Mouse (Mus musculus) lung, adult 2 months (tissue): ENCODE results near the gene Snai1. TPM values are rescaled to one million over a fixed set of nuclear protein-coding genes. Genes with fewer than 3 reads are reported as not detected.
A peak's percentile ranks its signal among the peaks of the same experiment; 100 is the strongest.

Experiments used
- DNase-seq: peaks from one replicate; pipeline ENCODE4 v3.0.0; 2022
- H3K4me1 ChIP-seq: fragments of 200-500 bp; 2 replicates; pipeline ENCODE4 v1.6.1; 2011; ENCODE audit warnings: low read length; ENCODE audit not compliant: control insufficient read depth, insufficient read depth
- H3K4me3 ChIP-seq: fragments of 200-500 bp; replicated peaks from 2 replicates; pipeline ENCODE3; 2011; ENCODE audit warnings: low read depth, mild to moderate bottlenecking, control low read depth, low read length; ENCODE audit errors: extremely low read depth
- CTCF ChIP-seq: fragments of 200-500 bp; IDR thresholded peaks from 2 replicates; pipeline ENCODE4 v1.5.1; 2011; ENCODE audit warnings: mild to moderate bottlenecking, low read length, control low read depth; ENCODE audit not compliant: insufficient read depth
- POLR2A ChIP-seq: fragments of 200-500 bp; IDR thresholded peaks from 2 replicates; pipeline ENCODE4 v1.6.1; 2011; ENCODE audit warnings: low read depth, mild to moderate bottlenecking, control low read depth, low read length, borderline replicate concordance; ENCODE audit errors: extremely low read depth
- WGBS: fragments of 180-500 bp; shearing (Covaris S2); methylation state at CpG from one replicate; pipeline ENCODE4 v1.1.7; 2018; 5-methylcytosine and 5-hydroxymethylcytosine counted together
- polyA plus RNA-seq: library from polyadenylated mRNA; depleted of rRNA; stranded (reverse); fragments of >200 nt; gene quantifications from 2 replicates; pipeline ENCODE4 v1.2.3, GENCODE M21; 2012

Snai1 gene
- polyA plus RNA-seq, 1 experiment: 70.8 TPM

DNA sequence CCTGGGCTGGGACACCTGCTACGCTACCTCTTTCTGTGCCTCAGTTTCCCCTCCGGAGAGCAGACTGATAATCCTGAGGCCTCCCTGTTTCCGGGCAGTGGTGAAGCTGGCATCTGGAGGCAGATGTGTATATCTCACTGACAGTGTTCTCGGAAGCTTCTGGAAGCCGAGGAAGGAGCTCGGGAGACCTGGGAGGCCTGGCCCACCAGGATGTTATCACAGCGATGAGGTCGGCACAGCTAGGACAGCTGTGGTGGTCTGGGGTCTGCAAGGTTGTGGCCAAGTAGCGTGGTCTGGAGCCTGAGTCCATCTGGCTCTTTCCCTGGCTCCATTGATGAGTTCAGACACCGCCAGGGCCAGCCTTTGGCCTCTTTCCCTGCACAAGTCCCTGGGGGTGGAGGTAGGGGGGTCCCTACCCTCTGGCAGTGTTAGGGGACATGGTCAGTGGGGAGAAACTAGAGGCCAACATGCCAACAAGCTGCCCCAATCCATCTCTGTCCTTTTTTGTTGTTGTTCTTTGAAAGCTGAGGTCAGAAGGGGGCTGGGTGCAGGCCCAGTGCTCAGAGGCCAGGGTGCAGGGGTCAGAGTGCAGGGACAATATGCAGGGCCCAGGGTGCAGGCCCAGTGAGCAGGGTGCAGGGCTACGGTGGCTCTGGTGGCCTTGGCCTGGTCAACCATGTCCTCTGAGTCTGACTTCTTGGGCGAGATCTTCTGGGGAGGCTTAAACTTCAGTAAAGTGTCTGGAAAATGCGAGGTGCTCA, 26.7 kb downstream of the Snai1 start:
- no peak for TF ChIP-seq CTCF
- TF ChIP-seq POLR2A: no peak
- H3K4me1 ChIP-seq: no peaks in the 10 kb centered on the region
- WGBS: 77% methylated on average over 13 of the region's 13 CpGs
- no peak for DNase-seq
- no peak overlapping the region for H3K4me3 ChIP-seq

DNA sequence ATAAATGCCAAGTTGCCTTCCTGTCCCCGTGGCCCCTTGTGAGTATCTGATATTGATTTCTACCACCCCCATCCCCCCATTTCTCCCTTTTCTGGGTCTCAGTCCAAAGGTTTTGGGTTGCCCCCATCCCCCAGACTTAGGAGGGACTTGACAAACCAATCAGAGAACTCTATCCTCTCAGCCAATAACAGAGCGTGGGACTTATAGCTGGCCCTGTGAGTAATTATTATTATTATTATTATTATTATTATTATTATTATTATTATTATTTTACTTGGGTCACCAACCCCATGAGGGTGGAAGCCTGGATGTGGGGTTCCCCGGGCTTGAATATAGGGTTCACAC, 27.3 kb downstream of the Snai1 start:
- 56% methylated on average over 3 of the region's 3 CpGs for WGBS
- Histone ChIP-seq H3K4me1 (peaks cover 3% of the 10 kb centered on the region; the same call in 1 of the 2 replicates), H3K4me3 (no peak overlapping the region)
- no peak for DNase-seq
- no peak for TF ChIP-seq POLR2A
- no peak for TF ChIP-seq CTCF

DNA sequence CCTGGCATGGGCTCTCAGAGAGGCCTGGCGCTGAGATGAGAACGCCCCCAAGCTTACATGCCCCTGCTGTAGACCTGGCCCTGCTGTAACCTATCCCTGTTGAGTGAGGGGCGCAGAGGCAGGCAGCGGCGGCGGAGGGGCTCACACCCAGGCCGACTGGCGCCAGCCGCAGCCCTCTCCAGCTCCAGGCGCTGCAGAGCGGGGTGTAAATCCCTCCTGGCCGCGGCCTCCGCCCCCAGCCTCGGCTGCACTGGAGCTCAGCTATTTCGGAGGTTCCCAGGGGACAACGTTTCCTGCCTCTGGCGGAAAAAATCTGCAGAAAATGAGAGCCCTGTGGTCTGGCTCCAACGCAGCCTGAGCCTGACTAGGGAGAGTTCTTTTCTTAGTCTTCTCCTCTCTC, 27.7 kb downstream of the Snai1 start:
- no peak for TF ChIP-seq CTCF
- TF ChIP-seq POLR2A: no peak
- H3K4me1 ChIP-seq: peaks cover 6% of the 10 kb centered on the region; the same call in 1 of the 2 replicates
- WGBS: 31% methylated on average over 19 of the region's 19 CpGs
- H3K4me3 ChIP-seq: no peak overlapping the region
- no peak for DNase-seq

DNA sequence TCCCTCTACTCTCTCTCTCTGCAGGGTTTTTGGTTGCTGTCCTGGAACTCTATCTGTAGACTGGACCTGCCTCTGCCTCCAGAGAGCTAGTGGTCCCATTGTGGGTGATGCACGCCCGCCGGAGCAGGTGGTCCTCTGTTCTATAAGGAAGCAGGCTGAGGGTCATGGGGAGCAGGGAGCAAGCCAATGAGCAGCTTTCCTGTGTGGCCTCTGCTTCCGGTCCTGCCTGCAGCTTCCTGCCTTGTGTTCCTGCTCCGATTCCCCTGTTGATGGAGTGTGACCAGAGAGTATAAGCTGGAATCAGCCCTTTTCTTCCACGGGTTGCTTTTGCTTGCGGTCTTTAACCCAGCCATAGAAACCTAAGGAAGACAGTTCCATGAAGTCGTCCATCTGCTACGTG, 30.1 kb downstream of the Snai1 start:
- no peak for DNase-seq
- TF ChIP-seq CTCF (no peak), POLR2A (no peak)
- 61% methylated on average over 9 of the region's 9 CpGs for WGBS
- Histone ChIP-seq H3K4me3 (no peak overlapping the region), H3K4me1 (peaks cover 6% of the 10 kb centered on the region; the same call in 1 of the 2 replicates)

DNA sequence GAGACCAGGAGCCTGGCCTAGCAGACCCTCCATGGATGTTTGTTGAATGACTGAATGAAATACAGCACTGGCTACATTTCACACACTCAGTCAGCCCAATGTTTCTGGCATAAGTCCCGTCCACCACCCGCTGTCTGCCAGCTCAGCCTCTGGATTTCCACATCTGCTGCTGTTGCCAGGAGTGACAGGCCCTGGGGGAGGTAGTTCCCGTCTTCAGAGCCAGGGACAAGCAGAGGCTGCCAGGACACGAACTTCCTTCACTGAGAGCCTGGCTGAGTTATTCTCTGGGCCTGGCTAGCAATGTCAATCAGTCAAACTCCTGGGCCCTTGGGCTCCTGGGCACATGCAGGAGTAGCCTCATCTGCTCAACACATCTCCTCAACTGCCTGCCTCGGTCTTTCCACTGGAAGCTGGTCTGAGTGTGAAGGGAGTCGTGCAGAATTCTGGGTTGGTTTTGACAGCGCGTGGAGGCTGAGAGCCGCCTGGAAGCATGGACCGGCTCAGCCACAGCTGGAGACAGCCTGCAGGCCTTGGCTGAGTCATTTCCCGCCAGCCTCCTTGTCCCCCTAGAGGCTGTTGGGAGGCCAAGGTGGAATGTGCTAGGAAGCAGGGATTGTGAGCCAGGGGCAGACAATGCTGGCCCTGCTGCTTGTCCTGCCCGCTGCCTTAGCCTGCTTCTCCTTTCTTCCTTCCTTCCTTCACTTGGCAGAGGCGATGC, 32.1 kb downstream of the Snai1 start:
- Histone ChIP-seq H3K4me3 (no peak overlapping the region), H3K4me1 (peaks cover 6% of the 10 kb centered on the region; the same call in 1 of the 2 replicates)
- WGBS: 36% methylated on average over 13 of the region's 13 CpGs
- TF ChIP-seq POLR2A (no peak), CTCF (peak; percentile 16; the same call in 1 of the 2 replicates)
- peak; percentile 49 for DNase-seq

DNA sequence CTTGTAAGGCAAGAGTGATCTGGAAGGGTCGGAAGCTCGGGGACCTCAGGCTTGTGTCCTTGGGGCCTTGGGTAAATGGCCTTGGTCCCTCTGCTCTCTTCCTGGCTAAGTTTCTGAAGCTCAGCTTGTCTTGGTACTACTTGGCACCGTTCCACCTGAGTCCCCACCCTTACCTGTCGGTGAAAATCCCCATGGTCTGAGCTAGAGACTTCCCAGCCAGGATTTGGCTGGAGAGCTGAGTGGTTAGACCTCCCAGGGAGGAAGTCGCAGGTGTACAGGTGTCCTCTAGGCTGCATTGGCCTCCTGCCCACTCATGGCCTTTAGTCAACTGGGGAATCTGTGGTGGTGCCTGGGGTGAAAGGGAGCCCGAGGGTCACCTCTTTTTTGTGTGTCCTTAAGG, 32.8 kb downstream of the Snai1 start:
- no peak for DNase-seq
- Histone ChIP-seq H3K4me3 (no peak overlapping the region), H3K4me1 (peaks cover 6% of the 10 kb centered on the region; the same call in 1 of the 2 replicates)
- TF ChIP-seq POLR2A (no peak), CTCF (no peak)
- WGBS: 66% methylated on average over 6 of the region's 6 CpGs

DNA sequence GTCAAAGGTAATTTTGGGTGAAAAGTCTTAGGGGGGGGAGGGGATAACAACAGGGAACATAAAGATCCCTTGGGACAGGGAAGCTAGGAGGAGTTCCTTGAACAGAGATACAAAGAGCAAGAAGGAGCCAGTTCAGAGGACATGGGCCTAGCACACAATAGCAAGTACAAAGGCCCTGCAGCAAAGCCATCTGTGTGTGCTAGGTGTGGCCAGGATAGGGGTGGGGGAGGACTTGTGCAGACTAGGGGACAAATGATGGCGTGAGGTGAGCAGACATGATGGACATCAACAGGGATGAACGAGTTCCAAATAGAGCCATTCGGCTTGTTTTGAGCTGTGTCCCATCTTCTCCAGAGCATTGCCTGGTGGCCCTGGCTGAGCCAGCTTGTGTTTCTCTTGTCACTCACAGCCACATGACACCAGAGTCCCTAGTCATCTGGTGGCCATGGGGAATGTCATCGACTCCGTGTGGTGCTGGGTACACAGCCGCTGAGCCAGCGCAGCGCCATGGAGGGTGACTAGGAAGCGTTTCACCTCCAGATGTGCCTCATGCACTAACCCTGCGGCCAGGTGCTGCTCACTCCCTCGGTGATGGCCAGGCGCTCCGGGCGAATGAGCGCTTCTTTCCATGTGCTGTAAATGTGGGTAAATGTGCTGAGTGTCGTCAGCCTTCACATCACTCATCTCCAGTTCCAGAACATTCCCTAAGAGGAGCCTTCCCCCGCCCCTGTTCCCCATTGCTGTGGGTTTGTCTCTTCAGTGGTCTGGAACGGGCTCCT, 33.6 kb downstream of the Snai1 start:
- no peak for DNase-seq
- 81% methylated on average over 18 of the region's 18 CpGs for WGBS

DNA sequence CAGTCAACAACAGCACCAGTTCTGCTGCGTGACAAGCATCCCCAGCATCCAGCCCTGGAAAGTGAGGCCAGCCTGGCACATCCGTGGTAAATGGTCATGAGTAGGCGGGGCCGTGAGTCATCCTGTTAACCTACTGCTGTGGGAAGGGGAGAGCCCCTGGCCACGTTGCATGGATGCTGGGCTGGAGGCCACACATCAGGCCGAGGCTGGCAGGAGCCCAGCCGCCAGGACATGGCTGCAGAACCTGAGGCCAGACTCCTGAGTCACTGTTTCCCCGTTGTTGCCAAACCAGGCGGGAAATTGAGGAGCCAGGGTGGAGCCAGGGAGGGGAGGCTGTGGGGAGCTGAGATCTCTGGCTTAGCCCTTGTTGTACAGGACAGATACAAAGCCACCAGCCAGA, 36.8 kb downstream of the Snai1 start:
- Histone ChIP-seq H3K4me3 (no peak overlapping the region), H3K4me1 (peaks cover 6% of the 10 kb centered on the region; the same call in 1 of the 2 replicates)
- DNase-seq: peak; percentile 29
- 51% methylated on average over 9 of the region's 9 CpGs for WGBS
- TF ChIP-seq POLR2A: no peak
- no peak for TF ChIP-seq CTCF

More for the DNA sequence above, 33.6 kb downstream of the Snai1 start:
- Histone ChIP-seq H3K4me1 (peaks cover 6% of the 10 kb centered on the region; the same call in 1 of the 2 replicates), H3K4me3 (no peak overlapping the region)
- no peak for TF ChIP-seq POLR2A
- no peak for TF ChIP-seq CTCF

DNA sequence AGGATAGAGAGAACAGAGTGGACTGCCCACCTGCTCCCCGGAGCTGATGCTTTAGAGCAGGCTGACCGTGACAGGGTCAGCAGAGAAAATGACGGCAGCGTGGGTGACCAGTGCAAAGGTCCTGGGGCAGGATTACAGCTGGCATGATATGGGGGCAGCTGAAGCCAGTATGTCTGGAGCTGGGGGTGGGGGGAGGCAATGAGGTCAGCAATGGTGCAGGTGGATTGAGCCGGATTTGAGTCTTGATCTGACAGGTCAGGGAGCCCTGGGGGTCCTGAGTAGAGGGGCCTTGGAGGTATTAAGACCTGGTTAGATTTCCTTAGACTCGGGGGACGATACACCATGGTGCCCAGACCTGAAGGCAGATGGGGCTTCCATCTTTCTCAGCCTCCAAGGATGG, 37.6 kb downstream of the Snai1 start:
- TF ChIP-seq CTCF (no peak), POLR2A (no peak)
- no peak for DNase-seq
- WGBS: 88% methylated on average over 7 of the region's 7 CpGs
- H3K4me1 ChIP-seq: peaks cover under 1% of the 10 kb centered on the region; the same call in 1 of the 2 replicates
- H3K4me3 ChIP-seq: no peak overlapping the region

DNA sequence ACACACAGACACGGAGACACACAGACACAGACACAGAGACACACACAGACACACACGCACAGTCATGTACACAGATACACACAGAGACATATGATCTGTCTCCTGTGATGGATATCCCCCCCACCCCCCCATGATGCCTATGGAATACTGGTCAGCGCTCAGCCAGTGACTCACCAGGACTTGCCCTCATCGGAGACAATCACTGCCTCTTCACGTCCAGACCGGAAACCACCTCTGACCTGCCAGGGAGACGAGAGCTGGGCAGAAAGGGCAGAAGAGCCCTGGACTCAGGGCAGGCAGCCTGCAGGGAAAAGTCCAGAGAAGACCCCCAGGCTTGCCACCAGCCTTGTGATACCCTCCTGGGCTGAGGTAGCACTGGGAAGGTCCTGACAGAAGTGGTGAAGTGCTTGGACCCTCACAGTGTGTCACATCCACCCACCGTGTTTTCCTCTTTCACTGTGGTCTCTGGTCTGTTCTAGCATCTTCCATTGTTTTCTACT, 38.2 kb downstream of the Snai1 start:
- Histone ChIP-seq H3K4me1 (no peaks in the 10 kb centered on the region), H3K4me3 (no peak overlapping the region)
- TF ChIP-seq POLR2A (no peak), CTCF (no peak)
- 71% methylated on average over 8 of the region's 8 CpGs for WGBS
- DNase-seq: no peak
